Mouse (Mus musculus) heart, embryonic 13.5 days (tissue): Measurements from ENCODE around the gene Bri3bp. TPM values are rescaled to one million over a fixed set of nuclear protein-coding genes. Genes with fewer than 3 reads are reported as not detected.

Source experiments
- ATAC-seq: fragments of 200-750 bp; cut with Nextera tagmentation; 2 replicates; pipeline ENCODE4 v1.8.0; 2017; ENCODE audit warnings: moderate TSS enrichment; ENCODE audit not compliant: insufficient number of reproducible peaks, low FRiP score, low TSS enrichment; ENCODE audit errors: extremely low read depth
- H3K27ac ChIP-seq: fragments of 300-500 bp; sonication (generic); replicated peaks from 2 replicates; pipeline ENCODE4 v1.5.1; 2015; ENCODE audit warnings: moderate library complexity, mild to moderate bottlenecking, inconsistent platforms
- H3K27me3 ChIP-seq: fragments of 300-500 bp; sonication (generic); replicated peaks from 2 replicates; pipeline ENCODE4 v1.6.1; 2015; ENCODE audit warnings: mild to moderate bottlenecking, inconsistent platforms
- H3K36me3 ChIP-seq: fragments of 300-500 bp; sonication (generic); 2 replicates; pipeline ENCODE4 v1.6.1; 2015; ENCODE audit warnings: mild to moderate bottlenecking, inconsistent platforms
- H3K4me1 ChIP-seq: fragments of 300-500 bp; sonication (generic); 2 replicates; pipeline ENCODE4 v1.6.1; 2015; ENCODE audit warnings: inconsistent platforms
- H3K4me2 ChIP-seq: fragments of 300-500 bp; sonication (generic); 2 replicates; pipeline ENCODE4 v1.6.1; 2015; ENCODE audit warnings: inconsistent platforms, mild to moderate bottlenecking, moderate library complexity
- H3K4me3 ChIP-seq: fragments of 300-500 bp; sonication (generic); 2 replicates; pipeline ENCODE4 v1.5.1; 2015; ENCODE audit warnings: moderate library complexity, mild to moderate bottlenecking, inconsistent platforms
- H3K9ac ChIP-seq: fragments of 300-500 bp; sonication (generic); 2 replicates; pipeline ENCODE4 v1.6.1; 2015; ENCODE audit warnings: inconsistent platforms, mild to moderate bottlenecking, moderate library complexity
- H3K9me3 ChIP-seq: fragments of 300-500 bp; sonication (generic); 2 replicates; pipeline ENCODE4 v1.6.1; 2016; ENCODE audit warnings: inconsistent platforms
- WGBS: fragments of 180-500 bp; shearing (Covaris S2); methylation state at CpG from one replicate; pipeline ENCODE4 v1.1.7; 2015; ENCODE audit warnings: mixed read lengths; 5-methylcytosine and 5-hydroxymethylcytosine counted together
- microRNA-seq: library from miRNA; unstranded; fragments of <30 nt; microRNA quantifications from one replicate; pipeline ENCODE4, GENCODE M21; 2016
- polyA plus RNA-seq: library from polyadenylated mRNA; unstranded; fragments of >200 nt; fragmentation: Nextera tagmentation; extraction: Ambion mirVana; gene quantifications from 2 replicates; pipeline ENCODE4 v1.2.1, GENCODE M21; 2015

The Bri3bp gene
- polyA plus RNA-seq, 1 experiment from 2014 or later, result 35.8 TPM

DNA sequence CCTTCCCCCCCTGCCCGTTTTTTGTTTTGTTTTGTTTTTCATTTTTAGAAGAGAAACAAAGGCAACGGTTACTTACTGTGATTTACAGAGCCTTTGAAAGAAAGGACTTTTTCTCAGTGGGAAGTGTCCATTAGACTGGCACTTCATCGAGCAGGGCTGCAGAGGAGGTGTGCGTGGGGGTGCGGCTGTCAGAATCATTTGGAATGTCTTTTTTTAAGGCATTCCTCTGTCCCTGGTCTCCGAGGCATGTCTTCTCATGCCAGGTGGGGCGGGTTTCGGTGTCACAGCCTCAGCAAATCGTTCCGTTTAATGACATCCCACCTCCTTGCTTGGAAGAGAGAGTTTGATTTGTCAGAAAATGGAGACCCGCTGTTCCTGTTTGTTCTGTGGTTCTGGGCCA lies 63.3 kb downstream of the Bri3bp start:
- no peak for ATAC-seq
- H3K27me3 ChIP-seq, result no peaks in the 10 kb centered on the region
- H3K4me3 ChIP-seq, result no peak overlapping the region
- no peaks in the 10 kb centered on the region for H3K9me3 ChIP-seq
- H3K27ac ChIP-seq, result no peak overlapping the region
- H3K36me3 ChIP-seq, result peaks cover 41% of the 10 kb centered on the region
- 75% methylated on average over 11 of the region's 11 CpGs for WGBS
- no peaks in the 10 kb centered on the region for H3K4me1 ChIP-seq
- no peak overlapping the region for H3K4me2 ChIP-seq
- no peak overlapping the region for H3K9ac ChIP-seq

DNA sequence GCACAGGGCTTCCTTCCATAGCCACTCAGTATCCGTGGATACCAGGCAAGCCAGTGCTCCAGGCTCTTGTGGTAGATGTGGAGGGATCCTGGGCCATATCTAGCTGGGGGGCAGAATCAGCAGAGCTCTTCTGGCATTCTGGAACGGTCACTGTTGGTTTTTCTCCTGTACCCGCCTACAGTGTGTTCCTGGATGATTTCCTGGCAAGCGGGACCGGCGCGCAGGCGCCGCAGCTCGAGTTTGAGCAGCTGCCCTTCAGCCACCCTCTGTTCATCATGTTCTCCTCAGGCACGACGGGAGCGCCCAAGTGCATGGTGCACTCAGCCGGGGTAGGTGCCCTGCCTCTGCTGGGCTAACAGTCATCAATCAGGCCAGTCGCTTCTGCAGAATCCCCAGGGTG lies 64.6 kb downstream of the Bri3bp start:
- no peak overlapping the region for H3K9ac ChIP-seq
- H3K27ac ChIP-seq, result no peak overlapping the region
- H3K36me3 ChIP-seq, result peaks cover 47% of the 10 kb centered on the region
- no peaks in the 10 kb centered on the region for H3K27me3 ChIP-seq
- no peak overlapping the region for H3K4me2 ChIP-seq
- WGBS, result 77% methylated on average over 15 of the region's 15 CpGs
- no peaks in the 10 kb centered on the region for H3K9me3 ChIP-seq
- no peaks in the 10 kb centered on the region for H3K4me1 ChIP-seq
- no peak overlapping the region for H3K4me3 ChIP-seq
- ATAC-seq, result no peak

DNA sequence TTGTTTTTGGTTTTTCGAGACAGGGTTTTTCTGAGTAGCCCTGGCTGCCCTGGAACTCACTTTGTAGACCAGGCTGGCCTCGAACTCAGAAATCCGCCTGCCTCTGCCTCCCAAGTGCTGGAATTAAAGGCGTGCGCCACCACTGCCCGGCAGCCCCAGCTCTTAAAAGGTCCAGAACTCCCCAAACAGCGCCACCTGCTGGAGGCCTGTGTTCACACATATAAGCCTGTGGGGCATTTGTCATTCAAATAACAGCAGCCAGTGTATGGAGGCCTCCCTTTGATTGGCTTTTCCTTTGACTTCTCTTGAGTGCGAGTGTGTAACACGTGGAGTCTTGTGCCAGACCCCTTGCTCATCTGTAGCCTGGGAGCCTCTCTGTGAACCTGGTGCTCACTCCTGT lies 66.2 kb downstream of the Bri3bp start:
- Histone ChIP-seq H3K27ac (no peak overlapping the region), H3K9me3 (no peaks in the 10 kb centered on the region), H3K4me1 (no peaks in the 10 kb centered on the region), H3K36me3 (peaks cover 63% of the 10 kb centered on the region), H3K9ac (no peak overlapping the region), H3K4me3 (no peak overlapping the region), H3K4me2 (no peak overlapping the region), H3K27me3 (no peaks in the 10 kb centered on the region)
- WGBS, result 85% methylated on average over 9 of the region's 9 CpGs
- no peak for ATAC-seq

DNA sequence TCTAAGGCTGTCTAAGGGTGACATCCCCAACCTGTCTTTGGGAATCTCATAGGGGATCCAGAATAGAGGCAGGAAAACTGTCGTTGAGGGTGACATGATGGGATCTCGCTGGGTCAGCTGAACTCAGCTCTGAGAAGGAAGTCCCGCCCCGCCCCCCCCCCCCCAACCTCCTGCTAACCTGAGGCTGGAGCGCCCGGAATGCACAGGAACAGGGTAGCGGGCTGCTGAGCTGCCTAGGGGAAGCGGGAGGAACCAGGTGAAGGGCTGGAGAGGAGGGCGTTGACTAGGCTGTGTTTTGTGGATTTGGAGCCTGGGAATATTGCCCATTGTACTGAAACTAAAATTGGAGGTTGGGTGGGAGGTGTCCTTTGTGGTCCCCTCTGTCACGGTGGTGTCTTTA lies 66.6 kb downstream of the Bri3bp start:
- H3K27ac ChIP-seq, result no peak overlapping the region
- no peak overlapping the region for H3K9ac ChIP-seq
- no peak overlapping the region for H3K4me3 ChIP-seq
- H3K27me3 ChIP-seq, result no peaks in the 10 kb centered on the region
- peaks cover 68% of the 10 kb centered on the region for H3K36me3 ChIP-seq
- H3K9me3 ChIP-seq, result no peaks in the 10 kb centered on the region
- WGBS, result 86% methylated on average over 10 of the region's 10 CpGs
- no peaks in the 10 kb centered on the region for H3K4me1 ChIP-seq
- ATAC-seq, result no peak
- H3K4me2 ChIP-seq, result no peak overlapping the region

DNA sequence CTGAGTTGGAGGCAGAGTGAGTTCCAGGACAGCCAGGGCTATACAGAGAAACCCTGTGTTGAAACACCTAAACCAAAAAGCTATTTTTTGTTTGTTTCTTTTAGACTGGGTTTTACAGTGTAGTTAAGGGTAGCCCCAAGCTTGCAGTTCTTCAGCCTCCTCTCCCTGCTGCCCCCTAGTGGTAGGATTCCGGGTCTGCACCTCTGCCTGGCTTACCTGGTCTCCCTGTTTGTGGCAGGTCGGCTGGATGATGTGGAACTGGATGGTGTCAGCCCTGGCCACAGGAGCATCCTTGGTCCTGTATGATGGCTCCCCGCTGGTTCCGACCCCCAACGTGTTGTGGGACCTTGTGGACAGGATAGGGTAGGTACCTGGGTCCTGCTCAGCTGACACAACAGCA lies 68.2 kb downstream of the Bri3bp start:
- H3K36me3 ChIP-seq, result peaks cover 71% of the 10 kb centered on the region
- whole genome bisulfite sequencing, result 45% methylated on average over 5 of the region's 5 CpGs
- ATAC-seq, result no peak

More for the DNA sequence above, 68.2 kb downstream of the Bri3bp start:
- no peak overlapping the region for H3K9ac ChIP-seq
- no peaks in the 10 kb centered on the region for H3K9me3 ChIP-seq
- H3K4me2 ChIP-seq, result no peak overlapping the region
- H3K27ac ChIP-seq, result no peak overlapping the region
- H3K4me1 ChIP-seq, result no peaks in the 10 kb centered on the region
- no peak overlapping the region for H3K4me3 ChIP-seq
- H3K27me3 ChIP-seq, result no peaks in the 10 kb centered on the region

Small RNAs within 50 kb of the gene (microRNA-seq; reads per million reads assigned to microRNA genes)
- gene Gm27551, result not detected

Other genes starting within 250 kb of the Bri3bp start
- gene Scarb1, start 100.5 kb upstream of the Bri3bp start, polyA plus RNA-seq, result 65.6 and 69.7 TPM in 2 replicates
- 0.68 and 0.70 TPM in 2 replicates for gene Gm10382, start 52.2 kb upstream of the Bri3bp start, polyA plus RNA-seq
- gene Ubc, start 51.4 kb upstream of the Bri3bp start, polyA plus RNA-seq, result 819 and 833 TPM in 2 replicates
- gene Dhx37, start 7.4 kb upstream of the Bri3bp start, polyA plus RNA-seq, result 8.5 and 9.8 TPM in 2 replicates
- 13.0 and 15.3 TPM in 2 replicates for gene Aacs, start 34.2 kb downstream of the Bri3bp start, polyA plus RNA-seq
- gene Tmem132b, start 90.2 kb downstream of the Bri3bp start, polyA plus RNA-seq, result 0.01 and 0.03 TPM in 2 replicates